Mouse (Mus musculus) ES-E14 (cell line): ENCODE data around the gene Pard3b. TPM values are rescaled to one million over a fixed set of nuclear protein-coding genes. Genes with fewer than 3 reads are reported as not detected.

Experiments used
- DNase-seq: peaks from one replicate; pipeline ENCODE4 v3.0.0-alpha.2; 2013; ENCODE audit warnings: low read depth, low spot score
- H3K27ac ChIP-seq: 2 replicates; pipeline ENCODE4 v1.5.1; 2012; ENCODE audit warnings: low read depth, mild to moderate bottlenecking, low read length, moderate library complexity, mixed read lengths; ENCODE audit not compliant: poor library complexity, insufficient read depth, severe bottlenecking
- H3K36me3 ChIP-seq: 2 replicates; pipeline ENCODE4 v1.6.1; 2012; ENCODE audit warnings: mild to moderate bottlenecking, low read length, moderate library complexity, mixed read lengths; ENCODE audit not compliant: control insufficient read depth, poor library complexity, insufficient read depth, severe bottlenecking
- H3K4me1 ChIP-seq, 2 experiments: fragments of 150-350 bp in 1 of 2; sonication (generic) in 1 of 2; 2 replicates each; pipeline ENCODE4 v1.6.1; 2012; ENCODE audit warnings: low read length in 2 of 2, mild to moderate bottlenecking in 1 of 2, mixed read lengths in 1 of 2; ENCODE audit not compliant: control insufficient read depth in 2 of 2, insufficient read depth in 2 of 2, poor library complexity in 1 of 2
- H3K4me3 ChIP-seq, 2 experiments: fragments of 150-350 bp in 1 of 2; sonication (generic) in 1 of 2; 2 replicates each; pipeline ENCODE4 v1.5.1; 2012; ENCODE audit warnings: low read length in 2 of 2, low read depth in 1 of 2, mild to moderate bottlenecking in 1 of 2, mixed read lengths in 1 of 2; ENCODE audit not compliant: insufficient read depth in 1 of 2, poor library complexity in 1 of 2, severe bottlenecking in 1 of 2
- H3K9ac ChIP-seq: 2 replicates; pipeline ENCODE4 v1.6.1; 2012; ENCODE audit warnings: low read depth, mild to moderate bottlenecking, low read length, mixed read lengths; ENCODE audit not compliant: poor library complexity, insufficient read depth, severe bottlenecking
- H3K9me3 ChIP-seq: fragments of 150-350 bp; sonication (generic); 2 replicates; pipeline ENCODE4 v1.6.1; 2012; ENCODE audit warnings: low read depth, mild to moderate bottlenecking, low read length; ENCODE audit not compliant: control insufficient read depth, insufficient read depth
- CHD2 ChIP-seq: IDR thresholded peaks from 2 replicates; pipeline ENCODE4 v1.6.1; 2014; ENCODE audit warnings: mild to moderate bottlenecking, low read depth, low read length, inconsistent platforms
- HCFC1 ChIP-seq: IDR thresholded peaks from 2 replicates; pipeline ENCODE4 v1.6.1; 2012; ENCODE audit warnings: low read length, inconsistent platforms, borderline replicate concordance; ENCODE audit not compliant: insufficient read depth
- MAFK ChIP-seq: IDR thresholded peaks from 2 replicates; pipeline ENCODE4 v1.6.1; 2014; ENCODE audit warnings: mild to moderate bottlenecking, low read depth, low read length, inconsistent platforms; ENCODE audit not compliant: insufficient read depth
- ZC3H11A ChIP-seq: IDR thresholded peaks from 2 replicates; pipeline ENCODE4 v1.6.1; 2012; ENCODE audit warnings: low read depth, mild to moderate bottlenecking, inconsistent platforms, low read length, borderline replicate concordance
- ZNF384 ChIP-seq: IDR thresholded peaks from 2 replicates; pipeline ENCODE4 v1.6.1; 2012; ENCODE audit warnings: low read depth, low read length, inconsistent platforms
- in situ Hi-C, 2 experiments: fragments of 600-800 bp; cut with MboI; formaldehyde crosslinking; loops; one replicate each; pipeline ENCODE4 v1.15.1; 2025; ENCODE audit warnings: low sequenced_read_pairs in 2 of 2, inconsistent platforms in 1 of 2; ENCODE audit not compliant: unreplicated experiment in 2 of 2
- total RNA-seq: library from RNA; depleted of rRNA; stranded (reverse); fragments of 300-350 nt; gene quantifications from 2 replicates; pipeline ENCODE4 v1.2.3, GENCODE M21; 2012

The Pard3b gene
- total RNA-seq, 1 experiment = 0.49 TPM

GRCm38 (mm10) chr1:62466544-62466943 is 827.9 kb downstream of the Pard3b start:
- TF ChIP-seq MAFK (no peak), ZNF384 (no peak), HCFC1 (no peak), ZC3H11A (no peak), CHD2 (no peak)
- in situ Hi-C loops = no loop called here
- Histone ChIP-seq H3K27ac (no peak overlapping the region), H3K36me3 (no peaks in the 10 kb centered on the region), H3K4me1 (no peaks in the 10 kb centered on the region), H3K9me3 (no peaks in the 10 kb centered on the region), H3K9ac (no peak overlapping the region), H3K4me3 (no peak overlapping the region)
- DNase-seq = no peak

- TF ChIP-seq HCFC1 = no peak
- no peak for TF ChIP-seq CHD2
- no peak for TF ChIP-seq ZNF384
- no peak for TF ChIP-seq ZC3H11A
- TF ChIP-seq MAFK = no peak
- Histone ChIP-seq H3K9ac (no peak overlapping the region), H3K4me3 (no peak overlapping the region), H3K36me3 (no peaks in the 10 kb centered on the region), H3K9me3 (no peaks in the 10 kb centered on the region), H3K27ac (no peak overlapping the region), H3K4me1 (no peaks in the 10 kb centered on the region)
- no peak for DNase-seq
- in situ Hi-C loops = no loop called here
These were observed 844.4 kb downstream of the Pard3b start for GRCm38 (mm10) chr1:62483059-62483458.

DNA sequence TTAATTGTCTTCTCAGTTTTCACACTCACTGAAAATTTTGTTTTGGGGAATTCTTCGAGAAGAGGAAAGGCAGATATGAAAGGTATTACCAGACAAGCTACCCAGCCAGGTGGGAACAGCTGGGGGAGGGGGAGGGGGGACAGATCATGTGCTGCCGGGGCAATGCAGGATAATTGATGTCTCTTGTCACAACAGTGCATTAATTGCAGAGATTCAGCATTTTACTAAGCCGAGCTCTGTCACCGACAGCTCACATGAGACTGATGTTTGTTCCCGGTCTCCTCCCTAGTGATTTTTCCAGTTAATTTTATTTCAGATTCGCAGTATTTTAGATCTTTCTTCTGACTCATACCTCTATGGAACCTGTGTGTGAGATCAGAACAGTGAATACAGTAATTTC is 850.2 kb downstream of the Pard3b start:
- TF ChIP-seq MAFK (no peak), ZNF384 (no peak), HCFC1 (no peak), ZC3H11A (no peak), CHD2 (no peak)
- DNase-seq = no peak
- Histone ChIP-seq H3K9me3 (no peaks in the 10 kb centered on the region), H3K4me1 (no peaks in the 10 kb centered on the region), H3K27ac (no peak overlapping the region), H3K4me3 (no peak overlapping the region), H3K36me3 (no peaks in the 10 kb centered on the region), H3K9ac (no peak overlapping the region)
- in situ Hi-C loops = no loop called here

DNA sequence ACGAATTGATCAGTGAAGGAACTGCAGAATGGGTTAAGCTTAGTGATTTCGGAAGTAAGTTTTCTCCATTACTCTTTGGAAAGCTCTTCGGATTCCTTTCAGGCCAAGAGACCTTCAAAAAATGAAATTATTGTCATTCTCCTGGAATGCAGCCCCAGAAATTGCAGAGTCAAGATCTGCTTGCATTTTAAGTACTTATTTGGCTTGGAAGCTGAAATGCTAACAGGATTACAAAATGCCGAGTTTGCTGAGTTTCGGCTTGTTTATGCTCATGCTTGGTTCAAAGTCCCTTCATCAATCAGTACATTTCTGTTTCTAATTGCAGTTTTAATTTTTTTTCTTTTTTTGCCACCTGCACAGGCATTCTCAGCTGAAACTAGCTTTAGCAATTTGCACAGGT is 860.5 kb downstream of the Pard3b start:
- no peak for DNase-seq
- H3K9me3 ChIP-seq = no peaks in the 10 kb centered on the region
- H3K36me3 ChIP-seq = no peaks in the 10 kb centered on the region
- no peak overlapping the region for H3K4me3 ChIP-seq
- no peak overlapping the region for H3K27ac ChIP-seq
- TF ChIP-seq MAFK (no peak), HCFC1 (no peak), CHD2 (no peak), ZC3H11A (no peak), ZNF384 (no peak)
- H3K4me1 ChIP-seq = no peaks in the 10 kb centered on the region
- in situ Hi-C loops = no loop called here
- no peak overlapping the region for H3K9ac ChIP-seq

- TF ChIP-seq ZNF384 (no peak), HCFC1 (no peak), ZC3H11A (no peak), MAFK (no peak), CHD2 (no peak)
- in situ Hi-C loops = no loop called here
- DNase-seq = no peak
- Histone ChIP-seq H3K9ac (no peak overlapping the region), H3K4me1 (no peaks in the 10 kb centered on the region), H3K4me3 (no peak overlapping the region), H3K36me3 (no peaks in the 10 kb centered on the region), H3K9me3 (no peaks in the 10 kb centered on the region), H3K27ac (no peak overlapping the region)
These were observed 871.9 kb downstream of the Pard3b start for GRCm38 (mm10) chr1:62510501-62510900.
